Mouse (Mus musculus) hindbrain, postnatal 0 days (tissue): ENCODE measurements at regions not wholly inside any gene's neighbourhood (a gene's known extent, or its start where the extent isn't known, plus 50 kb on each side); places are given as distances from the start of the nearest gene placed in this dataset.

ENCODE experiments used
- ATAC-seq: fragments of 200-750 bp; cut with Nextera tagmentation; 2 replicates; pipeline ENCODE4 v1.8.0; 2017; ENCODE audit warnings: mild to moderate bottlenecking, moderate TSS enrichment, moderate library complexity
- DNase-seq: peaks from one replicate; pipeline ENCODE4 v3.0.0-alpha.2; 2015; ENCODE audit warnings: low spot score
- H3K27ac ChIP-seq: fragments of 300-500 bp; sonication (generic); 2 replicates; pipeline ENCODE4 v1.5.1; 2014; ENCODE audit warnings: mild to moderate bottlenecking
- H3K27me3 ChIP-seq: fragments of 300-500 bp; sonication (generic); 2 replicates; pipeline ENCODE4 v1.6.1; 2014; ENCODE audit warnings: low read length, mixed read lengths; ENCODE audit not compliant: insufficient read depth
- H3K36me3 ChIP-seq: fragments of 300-500 bp; sonication (generic); 2 replicates; pipeline ENCODE4 v1.6.1; 2014; ENCODE audit warnings: low read length, mixed read lengths; ENCODE audit not compliant: insufficient read depth
- H3K4me1 ChIP-seq: fragments of 300-500 bp; sonication (generic); 2 replicates; pipeline ENCODE4 v1.6.1; 2014; ENCODE audit warnings: antibody characterized with exemption, low read length, mixed read lengths; ENCODE audit not compliant: insufficient read depth
- H3K4me2 ChIP-seq: fragments of 300-500 bp; sonication (generic); 2 replicates; pipeline ENCODE4 v1.6.1; 2014; ENCODE audit warnings: low read depth, mild to moderate bottlenecking, low read length, moderate library complexity, mixed read lengths
- H3K4me3 ChIP-seq: fragments of 300-500 bp; sonication (generic); 2 replicates; pipeline ENCODE4 v1.5.1; 2014; ENCODE audit warnings: low read length
- H3K9ac ChIP-seq: fragments of 300-500 bp; sonication (generic); replicated peaks from 2 replicates; pipeline ENCODE4 v1.6.1; 2014; ENCODE audit warnings: mild to moderate bottlenecking, low read length, moderate library complexity, mixed read lengths
- H3K9me3 ChIP-seq: fragments of 300-500 bp; sonication (generic); 2 replicates; pipeline ENCODE4 v1.6.1; 2016; ENCODE audit warnings: low read length, mixed read lengths
- CTCF ChIP-seq: IDR thresholded peaks from 2 replicates; pipeline ENCODE4 v1.5.1; 2016; ENCODE audit warnings: antibody characterized with exemption, control low read depth, low read depth
- WGBS: fragments of 180-500 bp; shearing (Covaris S2); extraction: QIAGEN DNeasy Blood & Tissue Kit; methylation state at CpG from one replicate; pipeline ENCODE4 v1.1.7; 2014; 5-methylcytosine and 5-hydroxymethylcytosine counted together

- 90% methylated on average over 7 of the region's 7 CpGs for WGBS
- Histone ChIP-seq H3K9ac (no peak overlapping the region), H3K4me3 (no peak overlapping the region), H3K27me3 (no peaks in the 10 kb centered on the region), H3K36me3 (no peaks in the 10 kb centered on the region), H3K27ac (no peak overlapping the region), H3K9me3 (no peaks in the 10 kb centered on the region), H3K4me2 (no peak overlapping the region), H3K4me1 (no peaks in the 10 kb centered on the region)
- ATAC-seq (no peak), DNase-seq (no peak)
- no peak for TF ChIP-seq CTCF
Measured at GRCm38 (mm10) chr8:26881268-26882120, 95.6 kb upstream of the Zfp703 start.

GRCm38 (mm10) chr8:26882616-26883015, 94.5 kb upstream of the Zfp703 start:
- TF ChIP-seq CTCF, result no peak

GRCm38 (mm10) chr8:26883285-26883684, 93.8 kb upstream of the Zfp703 start:
- H3K4me2 ChIP-seq, result no peak overlapping the region
- H3K9me3 ChIP-seq, result no peaks in the 10 kb centered on the region
- no peaks in the 10 kb centered on the region for H3K36me3 ChIP-seq
- DNase-seq (no peak), ATAC-seq (no peak)
- no peaks in the 10 kb centered on the region for H3K4me1 ChIP-seq
- no peak overlapping the region for H3K27ac ChIP-seq
- H3K4me3 ChIP-seq, result no peak overlapping the region
- H3K9ac ChIP-seq, result no peak overlapping the region
- WGBS, result 68% methylated on average over 5 of the region's 5 CpGs
- no peak for TF ChIP-seq CTCF
- no peaks in the 10 kb centered on the region for H3K27me3 ChIP-seq

More at GRCm38 (mm10) chr8:26882616-26883015, 94.5 kb upstream of the Zfp703 start:
- Histone ChIP-seq H3K27ac (no peak overlapping the region), H3K4me1 (no peaks in the 10 kb centered on the region), H3K4me3 (no peak overlapping the region), H3K36me3 (no peaks in the 10 kb centered on the region), H3K9ac (no peak overlapping the region), H3K27me3 (no peaks in the 10 kb centered on the region), H3K9me3 (no peaks in the 10 kb centered on the region), H3K4me2 (no peak overlapping the region)
- no peak for DNase-seq
- no peak for ATAC-seq
- WGBS, result 76% methylated on average over 5 of the region's 5 CpGs

- no peaks in the 10 kb centered on the region for H3K27me3 ChIP-seq
- no peak overlapping the region for H3K27ac ChIP-seq
- H3K4me2 ChIP-seq, result no peak overlapping the region
- no peak for TF ChIP-seq CTCF
- ATAC-seq (no peak), DNase-seq (no peak)
- WGBS, result 70% methylated on average over 6 of the region's 6 CpGs
- H3K9ac ChIP-seq, result no peak overlapping the region
- no peaks in the 10 kb centered on the region for H3K4me1 ChIP-seq
- H3K36me3 ChIP-seq, result no peaks in the 10 kb centered on the region
- H3K9me3 ChIP-seq, result no peaks in the 10 kb centered on the region
- H3K4me3 ChIP-seq, result no peak overlapping the region
Measured at GRCm38 (mm10) chr8:26883770-26884169, 93.4 kb upstream of the Zfp703 start.

- H3K4me1 ChIP-seq, result no peaks in the 10 kb centered on the region
- no peaks in the 10 kb centered on the region for H3K36me3 ChIP-seq
- H3K27me3 ChIP-seq, result no peaks in the 10 kb centered on the region
- no peak for DNase-seq
- 75% methylated on average over 13 of the region's 13 CpGs for WGBS
- no peak for ATAC-seq
- no peak overlapping the region for H3K27ac ChIP-seq
- no peak overlapping the region for H3K4me2 ChIP-seq
- no peak overlapping the region for H3K9ac ChIP-seq
- no peaks in the 10 kb centered on the region for H3K9me3 ChIP-seq
- TF ChIP-seq CTCF, result no peak
- no peak overlapping the region for H3K4me3 ChIP-seq
Measured at GRCm38 (mm10) chr8:26884350-26884749, 92.8 kb upstream of the Zfp703 start.

- Histone ChIP-seq H3K9ac (no peak overlapping the region), H3K27me3 (no peaks in the 10 kb centered on the region), H3K4me2 (no peak overlapping the region), H3K9me3 (no peaks in the 10 kb centered on the region), H3K36me3 (no peaks in the 10 kb centered on the region), H3K4me1 (no peaks in the 10 kb centered on the region), H3K4me3 (no peak overlapping the region), H3K27ac (no peak overlapping the region)
- TF ChIP-seq CTCF, result no peak
- no peak for DNase-seq
- ATAC-seq, result no peak
- 86% methylated on average over 5 of the region's 5 CpGs for WGBS
Measured at GRCm38 (mm10) chr8:26885365-26885764, 91.8 kb upstream of the Zfp703 start.

- no peaks in the 10 kb centered on the region for H3K4me1 ChIP-seq
- H3K9ac ChIP-seq, result no peak overlapping the region
- H3K36me3 ChIP-seq, result no peaks in the 10 kb centered on the region
- no peak for TF ChIP-seq CTCF
- H3K27me3 ChIP-seq, result no peaks in the 10 kb centered on the region
- DNase-seq (no peak), ATAC-seq (no peak)
- no peaks in the 10 kb centered on the region for H3K9me3 ChIP-seq
- H3K4me3 ChIP-seq, result no peak overlapping the region
- no peak overlapping the region for H3K27ac ChIP-seq
- 80% methylated on average over 13 of the region's 13 CpGs for WGBS
- no peak overlapping the region for H3K4me2 ChIP-seq
Measured at GRCm38 (mm10) chr8:26886783-26887486, 90.2 kb upstream of the Zfp703 start.
